Mouse (Mus musculus) layer of hippocampus, postnatal 36 days (tissue): ENCODE data around the gene Xrcc6. TPM values are rescaled to one million over a fixed set of nuclear protein-coding genes. Genes with fewer than 3 reads are reported as not detected.
A peak's percentile ranks its signal among the peaks of the same experiment; 100 is the strongest.

Experiments
- DNase-seq, 2 experiments: peaks; one replicate each; pipeline ENCODE4 v3.0.0; 2022
- total RNA-seq, 2 experiments: library from RNA; stranded (reverse); gene quantifications; 2 replicates each; pipeline ENCODE4 v1.2.3; 2021

Xrcc6 gene
- total RNA-seq, 2 experiments from 2014 or later = 25.5 to 27.2 TPM

DNA sequence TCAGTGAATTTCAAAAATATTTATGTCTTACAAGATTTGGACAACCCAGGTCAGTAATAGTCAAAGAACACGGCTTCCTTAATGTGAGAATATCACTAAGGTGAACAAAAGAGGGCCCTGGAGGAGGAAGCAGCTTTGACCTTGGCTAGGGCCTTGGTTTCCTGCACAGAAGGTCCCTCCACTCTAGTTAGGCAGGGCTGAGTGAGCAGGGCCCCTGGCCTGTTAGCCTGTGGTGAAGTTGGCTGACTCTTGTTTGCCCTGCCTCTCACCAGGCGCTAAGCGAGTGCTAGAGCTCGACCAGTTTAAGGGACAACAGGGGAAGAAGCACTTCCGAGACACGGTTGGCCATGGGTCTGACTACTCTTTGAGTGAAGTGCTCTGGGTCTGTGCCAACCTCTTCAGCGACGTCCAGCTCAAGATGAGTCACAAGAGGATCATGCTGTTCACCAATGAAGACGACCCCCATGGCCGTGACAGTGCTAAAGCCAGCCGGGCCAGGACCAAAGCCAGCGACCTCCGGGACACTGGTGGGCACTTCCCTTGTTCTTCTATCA, 35.0 kb downstream of the Xrcc6 start:
- DNase-seq = no peak

DNA sequence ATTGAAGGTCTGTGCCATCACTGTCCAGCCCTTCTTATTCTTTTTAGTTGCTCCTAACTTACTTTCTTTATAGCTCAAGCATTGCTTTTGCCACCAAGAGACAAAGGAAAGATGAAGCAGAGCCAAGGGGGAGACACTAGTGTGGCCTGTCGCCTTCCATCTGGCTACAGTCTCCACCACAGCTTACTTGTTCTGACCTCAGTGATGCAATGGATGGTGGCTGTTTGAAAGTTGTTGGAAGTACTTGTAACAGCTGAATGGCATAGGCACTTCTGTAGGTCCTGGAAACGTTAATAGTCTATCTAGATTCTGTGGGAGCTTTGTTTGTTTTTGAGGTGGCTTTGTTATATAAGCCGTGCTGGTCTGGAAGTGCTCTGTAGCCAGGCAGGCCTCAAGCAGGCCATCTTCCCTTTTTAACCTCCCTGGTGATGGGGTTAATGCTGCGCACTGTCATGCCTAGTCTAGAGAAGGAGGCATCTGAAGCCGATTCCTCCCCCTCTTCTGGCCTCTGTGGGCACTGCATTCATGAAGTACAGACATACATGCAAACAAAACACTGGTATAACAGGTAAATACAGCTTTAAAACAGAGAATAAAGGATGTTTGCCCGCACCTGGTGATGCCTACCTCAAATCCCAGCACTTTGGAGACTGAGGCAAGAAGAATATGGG, 36.5 kb downstream of the Xrcc6 start:
- no peak for DNase-seq

DNA sequence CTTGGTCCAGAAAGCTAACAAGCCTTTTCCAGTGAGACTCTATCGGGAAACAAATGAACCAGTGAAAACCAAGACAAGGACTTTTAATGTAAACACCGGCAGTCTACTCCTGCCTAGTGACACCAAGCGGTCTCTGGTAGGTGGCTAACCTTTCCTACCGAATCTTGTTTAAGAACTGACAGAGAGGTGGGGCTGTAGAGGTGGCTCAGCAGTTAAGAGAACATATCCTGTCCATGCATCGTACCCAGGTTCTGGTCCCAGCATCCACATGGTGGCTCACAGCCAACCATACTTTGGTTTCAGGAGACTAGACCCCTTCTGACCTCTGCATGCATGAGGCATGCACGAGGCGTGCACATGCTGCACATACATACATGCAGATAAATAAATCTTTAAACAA, 39.6 kb downstream of the Xrcc6 start:
- no peak for DNase-seq

DNA sequence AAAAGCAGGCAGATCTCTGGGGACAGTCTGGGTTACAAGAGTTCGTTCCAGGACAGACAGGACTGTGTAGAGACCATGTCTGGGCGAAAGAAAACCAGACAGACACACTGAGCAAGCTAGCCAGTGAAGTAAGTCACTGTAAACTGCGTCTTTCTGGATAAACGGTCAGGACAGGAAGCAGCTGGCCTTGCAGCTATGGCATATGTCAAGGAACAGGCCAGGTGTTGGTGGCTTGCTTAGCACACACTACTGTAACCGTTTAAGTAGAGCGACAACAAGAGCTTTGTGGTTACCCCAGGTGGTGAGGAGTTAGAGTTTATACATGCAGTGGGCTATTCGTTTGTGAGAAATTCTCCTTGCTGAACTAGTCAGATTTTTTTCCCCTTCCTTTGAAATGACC, 40.1 kb downstream of the Xrcc6 start:
- no peak for DNase-seq

DNA sequence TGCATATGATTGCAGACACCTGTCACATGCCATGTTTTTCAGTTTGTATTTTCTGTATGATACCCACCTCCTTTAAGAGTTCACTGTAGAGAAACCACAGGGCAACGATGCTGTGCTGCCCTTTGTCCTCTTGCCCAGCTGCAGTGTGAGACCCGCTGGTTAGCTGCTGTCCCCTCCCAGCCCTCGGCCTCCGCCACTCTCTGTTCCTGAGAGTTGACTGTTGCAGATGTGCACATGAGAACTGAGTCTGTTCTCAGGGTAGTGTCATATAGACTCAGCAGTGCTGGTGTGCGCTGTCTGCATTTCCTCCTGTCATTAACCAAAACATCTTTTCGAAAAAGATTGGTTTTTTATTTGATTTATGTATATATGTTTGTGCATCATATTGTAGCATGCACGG, 44.8 kb downstream of the Xrcc6 start:
- no peak for DNase-seq

DNA sequence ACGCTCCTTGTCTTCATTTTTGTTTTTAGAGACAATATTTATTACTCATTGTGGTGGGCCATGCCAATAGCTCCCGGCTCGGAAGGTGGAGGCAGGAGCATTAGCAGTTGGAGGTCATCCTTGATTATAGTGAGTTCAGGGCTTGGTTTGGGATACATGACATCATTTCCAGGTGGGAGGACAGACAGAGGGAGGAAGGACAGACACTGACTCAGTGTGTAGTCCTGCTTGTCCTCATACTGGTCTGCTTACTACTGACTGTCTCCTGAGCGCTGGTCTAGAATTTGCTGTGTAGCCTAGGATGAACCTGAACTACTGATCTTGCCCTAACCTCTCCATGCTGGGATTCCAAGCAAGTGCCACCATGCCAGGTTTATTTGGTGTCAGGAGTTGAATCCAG, 46.1 kb downstream of the Xrcc6 start, which contains the start of gene Desi1:
Desi1 (minus strand) TSS at position 101 of the 400 bp plus-strand sequence.
- DNase-seq = no peak

DNA sequence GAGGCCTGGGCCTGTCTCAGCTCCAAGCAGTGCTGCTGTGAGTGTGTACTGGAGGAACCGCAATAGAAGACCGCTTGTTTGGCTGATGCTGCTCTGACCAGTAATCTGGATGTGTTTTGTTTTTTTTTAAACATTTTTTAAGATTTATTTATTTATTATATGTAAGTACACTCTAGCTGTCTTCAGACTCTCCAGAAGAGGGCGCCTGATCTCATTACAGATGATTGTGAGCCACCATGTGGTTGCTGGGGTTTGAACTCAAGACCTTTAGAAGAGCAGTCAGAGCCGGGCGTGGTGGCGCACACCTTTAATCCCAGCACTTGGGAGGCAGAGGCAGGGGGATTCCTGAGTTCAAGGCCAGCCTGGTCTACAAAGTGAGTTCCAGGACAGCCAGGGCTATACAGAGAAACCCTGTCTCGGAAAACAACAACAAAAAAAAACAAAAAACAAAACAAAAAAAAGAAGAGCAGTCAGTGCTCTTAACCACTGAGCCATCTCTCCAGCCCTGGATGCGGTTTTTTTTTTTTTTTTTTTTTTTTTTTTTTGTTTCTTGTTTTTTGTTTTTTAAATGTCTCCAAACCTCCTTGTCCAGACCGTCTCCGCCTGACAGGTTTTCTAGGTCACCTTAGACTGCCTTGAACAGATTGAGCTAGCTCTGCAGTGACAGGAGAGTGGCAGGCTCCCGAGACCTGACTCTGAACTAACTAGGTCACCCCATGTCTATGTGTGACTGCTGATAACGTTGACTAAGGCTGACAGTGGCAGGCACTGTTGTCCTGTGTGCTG, 48.5 kb downstream of the Xrcc6 start:
- DNase-seq = no peak

DNA sequence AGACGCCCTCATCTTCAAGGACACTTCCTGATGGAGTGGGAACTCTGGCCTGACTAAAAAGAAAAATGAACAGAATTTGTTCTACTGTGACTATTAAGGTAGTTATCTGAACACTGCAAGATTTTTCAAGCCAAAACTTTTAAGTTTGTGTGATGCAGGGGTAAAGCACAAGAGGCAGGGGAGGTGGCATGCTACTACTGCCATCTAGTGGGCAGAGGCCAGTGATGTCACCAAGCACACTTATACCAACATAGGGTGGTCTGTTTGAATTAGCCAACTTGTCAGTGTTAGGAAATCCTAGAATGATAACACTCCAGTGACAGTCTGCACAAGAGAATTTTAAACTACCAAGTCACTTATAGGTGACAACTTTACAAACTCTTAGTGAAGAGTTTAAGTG, 53.0 kb downstream of the Xrcc6 start:
- no peak for DNase-seq

DNA sequence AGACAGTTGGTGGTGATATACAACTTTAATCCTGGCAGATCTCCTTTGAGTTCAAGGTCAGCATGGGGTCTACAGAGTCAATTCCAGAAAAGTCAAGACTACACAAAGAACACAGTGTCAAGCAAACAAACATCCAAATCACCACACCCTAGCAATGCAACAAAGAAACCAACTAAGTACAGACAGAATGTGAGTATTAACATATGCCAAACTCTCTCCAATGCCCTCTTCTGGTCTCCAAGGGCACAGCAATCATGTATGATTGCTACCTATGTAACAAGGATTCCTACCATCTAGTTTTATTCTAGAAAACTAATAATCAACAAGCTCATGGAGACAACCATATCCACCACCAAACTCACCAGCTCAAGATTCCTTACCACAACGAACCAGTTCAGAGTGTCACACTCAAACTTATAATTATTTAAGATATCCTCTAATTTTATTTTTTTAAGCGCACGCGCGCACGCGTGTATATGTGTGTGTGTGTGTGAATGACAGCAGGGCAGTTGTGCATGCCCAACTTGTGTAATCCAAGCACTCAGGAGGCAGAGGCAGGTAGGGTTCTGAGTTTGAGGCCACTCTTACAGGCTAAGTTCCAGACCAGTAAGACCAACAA, 56.6 kb downstream of the Xrcc6 start:
- DNase-seq = no peak

DNA sequence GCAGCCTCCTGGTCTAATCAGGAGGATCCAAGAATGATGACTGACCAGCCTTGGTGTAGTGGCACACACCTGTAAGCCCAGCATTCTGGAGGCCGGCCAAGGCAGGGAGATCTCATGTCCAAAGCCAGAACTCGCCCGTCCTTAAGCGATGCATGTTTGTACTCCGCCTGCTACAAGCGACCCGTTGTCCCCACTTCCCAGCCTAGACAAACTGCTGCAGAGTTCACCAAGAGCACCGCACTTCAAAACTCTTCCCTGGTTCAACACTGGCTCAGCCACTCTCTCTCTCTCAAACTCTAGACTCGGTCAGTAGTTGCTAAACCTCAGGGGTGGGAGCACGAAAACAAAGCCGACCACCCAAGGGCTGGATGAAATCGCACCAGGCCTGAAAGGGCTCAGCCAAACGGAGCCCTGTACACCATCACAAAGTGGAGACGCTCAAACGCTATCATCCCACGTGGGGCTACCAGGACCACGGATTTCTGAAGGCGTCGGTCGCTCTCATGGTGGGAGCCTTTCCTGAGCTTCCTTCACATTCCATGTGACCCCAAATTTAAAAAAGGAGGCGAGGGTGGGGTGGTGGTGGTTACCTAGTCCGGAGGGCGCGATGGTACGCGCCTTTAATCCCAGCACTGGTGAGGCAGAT, 58.7 kb downstream of the Xrcc6 start:
- DNase-seq = no peak

DNA sequence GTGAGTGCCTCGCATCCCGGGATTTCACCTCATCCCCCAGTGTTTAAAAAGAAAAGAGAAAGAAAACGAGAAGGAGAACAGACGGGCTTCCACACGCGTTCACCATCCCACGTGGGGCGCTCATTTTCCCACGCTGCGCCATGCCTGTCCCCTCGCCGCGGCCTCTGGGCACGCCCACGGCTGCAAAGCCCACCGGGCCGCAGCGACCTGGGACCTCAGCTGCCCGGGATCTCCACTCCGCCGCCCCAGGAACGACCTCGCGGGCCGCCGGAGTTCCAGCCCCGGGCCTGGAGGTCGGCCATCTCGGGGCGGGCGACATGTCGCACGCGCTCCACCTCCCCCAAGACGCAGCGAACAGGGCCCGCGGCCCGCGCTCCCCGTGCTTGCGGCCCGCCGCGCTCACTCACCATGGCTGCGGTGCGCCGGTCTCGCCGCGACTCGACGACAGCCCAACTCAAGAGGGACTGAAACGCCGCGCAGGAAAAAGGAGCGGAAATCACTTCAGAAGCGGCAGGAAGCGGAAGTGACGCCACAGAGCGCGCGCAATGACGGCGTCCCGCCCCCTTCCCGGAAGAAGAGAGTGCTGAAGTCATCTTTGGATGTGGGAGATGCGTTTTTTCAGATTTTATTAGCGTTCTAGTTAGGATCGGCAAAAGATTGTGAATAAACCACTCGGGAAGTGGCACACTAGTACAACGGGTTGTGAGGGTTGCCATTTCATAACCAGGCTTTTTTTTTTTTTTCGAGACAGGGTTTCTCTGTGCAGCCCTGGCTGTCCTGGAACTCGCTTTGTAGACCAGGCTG, 59.6 kb downstream of the Xrcc6 start, which contains the start of gene Snu13:
Snu13 (minus strand) TSS at position 519 of the 804 bp plus-strand sequence.
- DNase-seq = peak; percentile 92

DNA sequence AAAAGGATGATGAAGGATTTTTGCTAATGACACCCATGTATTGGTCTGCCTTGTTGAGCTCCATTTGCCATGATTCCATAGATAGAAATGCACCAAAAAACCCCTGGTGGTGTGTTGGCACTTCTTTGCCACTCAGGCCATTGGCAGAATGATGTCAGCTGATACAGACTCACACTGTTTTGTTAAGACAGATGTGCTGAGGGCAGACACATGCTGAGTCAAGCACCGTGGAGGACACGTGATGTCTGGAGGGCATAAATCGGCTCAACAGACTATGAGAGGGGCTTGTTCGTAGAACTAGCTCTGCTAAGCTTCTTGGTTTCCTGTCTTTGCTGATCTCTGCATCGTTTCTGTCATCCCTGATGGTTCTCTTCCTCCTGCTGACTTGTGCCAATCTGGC, 64.9 kb downstream of the Xrcc6 start:
- no peak for DNase-seq

DNA sequence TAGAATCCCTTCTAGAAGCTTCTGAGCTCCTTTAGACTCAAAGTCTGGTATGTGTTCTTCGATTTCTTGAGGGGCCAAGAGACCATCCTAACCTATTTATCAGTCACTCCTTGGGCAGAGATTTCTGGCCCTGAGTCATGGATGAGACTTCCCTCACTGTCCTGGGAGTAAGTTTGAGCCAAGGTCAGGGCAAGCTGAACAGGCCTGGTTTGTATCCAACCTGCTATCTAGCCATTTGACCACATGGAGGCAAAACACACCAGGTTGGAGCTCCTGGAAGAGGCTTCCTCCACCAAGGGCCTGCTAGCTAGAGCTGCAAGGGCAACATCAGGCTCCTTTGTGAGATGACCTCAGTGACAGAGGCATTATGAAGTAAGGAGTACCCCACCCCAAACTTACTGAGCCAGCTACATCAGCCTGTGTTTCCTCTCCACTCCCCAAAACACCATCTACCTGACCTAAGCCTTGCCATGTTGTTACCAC, 71.1 kb downstream of the Xrcc6 start, which contains the start of gene 4930407I10Rik:
4930407I10Rik (plus strand) TSS at position 433 of the 483 bp plus-strand sequence.
- DNase-seq = no peak

DNA sequence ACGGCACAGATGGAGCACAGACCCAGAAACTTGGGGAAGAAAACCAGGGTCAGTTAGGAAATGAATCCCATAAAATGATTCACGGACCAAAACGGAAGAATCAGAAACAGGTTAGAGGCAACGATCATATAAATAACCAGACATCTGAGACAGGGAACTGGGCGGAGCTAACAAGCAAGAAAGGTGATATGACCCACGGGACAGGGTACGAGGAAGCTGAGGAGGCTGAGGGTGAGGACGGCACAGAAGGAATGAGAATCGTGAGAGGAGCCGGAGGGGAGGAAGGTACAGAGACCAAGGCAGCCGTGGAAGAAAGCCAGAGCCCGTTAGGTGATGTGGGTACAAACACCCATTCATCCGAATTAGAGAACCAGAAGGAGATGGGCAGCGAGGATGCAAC, 76.3 kb downstream of the Xrcc6 start:
- no peak for DNase-seq

DNA sequence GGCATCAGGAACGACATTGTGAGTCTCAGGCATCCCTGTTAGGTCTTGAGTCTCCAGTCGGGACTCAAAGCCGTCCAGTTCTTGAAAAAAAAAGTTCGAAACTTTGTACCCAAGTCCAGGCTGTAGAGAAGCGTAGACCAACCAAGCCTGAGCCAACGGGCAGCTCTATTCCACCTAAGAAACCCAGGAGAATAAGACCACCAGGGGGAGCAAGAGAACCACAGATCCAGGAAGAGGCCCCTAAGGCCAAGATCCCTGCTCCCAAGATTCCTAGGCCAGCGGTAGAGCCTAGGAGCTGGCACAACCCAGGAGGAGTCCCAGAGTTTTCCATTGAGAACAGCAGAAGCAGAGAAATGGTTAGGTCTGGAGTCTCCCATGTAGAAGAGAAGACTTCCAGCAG, 77.9 kb downstream of the Xrcc6 start:
- peak; percentile 56 to 66 for DNase-seq

DNA sequence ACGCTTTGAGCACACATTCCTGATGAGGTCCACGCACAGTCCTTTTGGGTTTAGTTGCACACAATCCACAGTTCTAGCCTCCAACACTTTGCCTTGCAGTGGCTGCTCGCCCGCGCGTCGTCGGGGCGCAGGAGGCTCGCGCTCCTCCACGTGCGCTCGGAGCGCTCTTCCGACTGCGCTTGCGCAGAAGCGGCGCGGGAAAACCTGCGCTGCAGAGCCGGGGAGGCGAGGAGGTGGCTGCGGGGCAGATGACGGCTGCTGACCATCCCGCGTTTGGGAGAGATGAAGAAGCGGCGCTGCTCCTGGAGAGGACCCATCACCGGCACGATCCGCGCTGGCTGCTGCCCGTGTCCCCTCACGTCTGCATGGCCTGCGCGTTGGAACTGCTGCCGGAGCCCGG, 82.3 kb downstream of the Xrcc6 start, which contains the start of gene Mei1:
Mei1 (plus strand) TSS at position 99 of the 400 bp plus-strand sequence.
- no peak for DNase-seq

DNA sequence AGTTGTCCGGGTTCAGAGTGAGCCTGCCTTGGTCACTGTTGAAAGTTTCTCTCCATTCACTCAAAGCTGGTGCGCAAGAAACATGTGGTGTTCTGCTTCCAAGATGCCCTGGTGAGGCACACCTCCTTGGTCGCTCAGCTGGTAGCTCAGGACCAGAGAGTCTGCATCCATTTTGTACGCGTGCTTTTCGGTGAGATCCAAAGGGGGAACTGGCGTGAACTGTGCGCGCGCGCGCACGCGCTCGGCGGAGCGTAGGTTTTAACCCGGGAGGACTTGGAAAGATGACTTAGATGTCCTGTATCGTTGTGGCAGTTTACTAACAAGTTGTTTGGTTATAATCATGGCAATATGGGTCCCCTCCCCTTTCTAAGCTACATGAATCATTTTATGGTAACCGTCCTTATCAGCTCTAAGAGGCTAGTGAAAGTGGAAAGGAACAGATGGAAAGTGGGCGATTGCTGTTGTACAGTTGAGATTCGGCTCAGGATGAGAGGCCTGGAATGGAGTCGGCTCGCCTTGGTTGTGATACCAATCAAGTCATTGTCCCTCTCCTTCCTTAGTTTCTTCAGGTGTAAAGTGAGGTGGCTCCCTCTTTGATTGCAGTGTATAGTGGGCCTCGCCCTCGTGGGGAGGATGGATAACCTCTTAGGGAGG, 84.3 kb downstream of the Xrcc6 start:
- no peak for DNase-seq

DNA sequence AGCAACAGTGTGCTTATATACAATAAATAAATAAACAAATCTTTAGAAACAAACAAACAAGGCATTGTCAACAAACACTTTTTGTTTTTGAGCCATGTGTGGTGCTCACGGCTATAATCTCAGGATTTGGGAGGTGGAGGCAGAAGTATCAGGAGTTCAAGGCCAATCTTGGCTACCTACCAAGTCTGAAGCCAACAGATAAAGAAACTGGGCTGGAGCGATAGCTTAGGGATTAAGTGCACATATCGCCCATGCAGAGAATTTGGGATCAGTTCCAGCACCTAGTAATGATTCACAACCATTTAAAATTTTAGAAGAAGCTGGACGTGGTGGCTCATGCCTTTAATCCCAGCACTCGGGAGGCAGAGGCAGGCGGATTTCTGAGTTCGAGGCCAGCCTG, 85.9 kb downstream of the Xrcc6 start:
- DNase-seq = no peak

DNA sequence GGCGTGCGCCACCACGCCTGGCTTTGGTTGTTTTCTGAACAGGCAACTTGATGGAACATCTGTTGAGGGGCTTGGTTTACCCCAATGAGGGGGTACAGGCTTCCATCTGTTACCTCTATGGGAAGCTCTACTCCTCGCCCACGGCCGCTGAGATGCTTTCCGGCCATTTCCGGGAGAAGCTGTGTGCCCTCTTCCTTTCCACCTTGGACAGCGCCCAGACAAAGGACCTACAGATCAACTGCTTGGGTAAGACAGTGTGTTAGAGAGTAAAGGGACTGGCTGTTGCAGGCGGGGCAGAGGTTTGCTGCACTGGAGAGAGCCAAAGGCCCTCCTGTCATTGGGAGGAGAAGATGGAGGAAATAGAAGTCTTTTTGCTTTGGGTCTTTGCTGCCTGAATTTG, 92.2 kb downstream of the Xrcc6 start:
- no peak for DNase-seq

DNA sequence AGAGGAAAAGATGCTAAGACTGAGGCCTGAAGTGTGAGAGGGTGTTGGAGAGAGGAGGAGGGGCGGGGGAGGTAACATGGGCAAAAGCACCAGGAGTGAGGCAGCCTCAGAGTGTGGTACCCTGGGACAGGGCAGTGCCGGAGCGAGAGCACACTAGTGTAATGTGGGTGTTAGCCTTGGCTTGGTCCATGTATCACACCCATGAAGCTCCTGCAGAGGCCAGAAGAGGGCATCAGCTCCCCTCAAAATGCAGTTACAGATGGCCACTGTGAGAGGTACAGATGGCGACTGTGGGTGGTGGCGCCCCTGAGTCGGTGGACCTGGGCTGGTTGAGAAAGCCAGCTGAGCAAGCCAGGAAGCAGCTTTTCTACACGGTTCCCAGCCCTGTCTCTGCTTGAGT, 93.5 kb downstream of the Xrcc6 start:
- DNase-seq = peak; percentile 50 to 62

DNA sequence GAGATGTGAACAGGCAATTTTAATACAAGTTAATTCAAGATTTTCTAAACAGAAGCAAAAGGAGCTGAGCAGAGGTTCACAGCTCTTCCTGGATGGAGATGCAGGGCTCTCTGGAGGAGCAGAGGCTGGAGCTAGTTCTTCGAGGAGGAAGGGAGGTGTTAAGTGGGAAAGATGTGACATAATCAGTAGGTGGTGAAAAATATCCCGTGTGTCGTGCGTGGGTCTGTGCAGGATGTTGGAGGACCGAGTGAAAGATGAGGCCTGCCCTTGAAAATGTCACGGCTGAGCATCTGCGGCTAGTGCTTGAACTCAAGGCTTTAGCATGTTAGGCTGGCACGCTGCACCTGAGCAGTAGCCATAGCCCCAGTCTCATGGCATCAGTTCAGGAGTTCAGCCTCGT, 98.0 kb downstream of the Xrcc6 start:
- DNase-seq = no peak
